Mouse (Mus musculus) stomach, postnatal 0 days (tissue): ENCODE measurements at regions not wholly inside any gene's neighbourhood (a gene's known extent, or its start where the extent isn't known, plus 50 kb on each side); places are given as distances from the start of the nearest gene placed in this dataset.

Experiments
- CTCF ChIP-seq: IDR thresholded peaks from 2 replicates; pipeline ENCODE4 v1.5.1; 2016; ENCODE audit warnings: antibody characterized with exemption, low read depth, mild to moderate bottlenecking, moderate library complexity
- EP300 ChIP-seq: optimal IDR thresholded peaks from 2 replicates; pipeline ENCODE3; 2016; ENCODE audit warnings: antibody characterized with exemption

DNA sequence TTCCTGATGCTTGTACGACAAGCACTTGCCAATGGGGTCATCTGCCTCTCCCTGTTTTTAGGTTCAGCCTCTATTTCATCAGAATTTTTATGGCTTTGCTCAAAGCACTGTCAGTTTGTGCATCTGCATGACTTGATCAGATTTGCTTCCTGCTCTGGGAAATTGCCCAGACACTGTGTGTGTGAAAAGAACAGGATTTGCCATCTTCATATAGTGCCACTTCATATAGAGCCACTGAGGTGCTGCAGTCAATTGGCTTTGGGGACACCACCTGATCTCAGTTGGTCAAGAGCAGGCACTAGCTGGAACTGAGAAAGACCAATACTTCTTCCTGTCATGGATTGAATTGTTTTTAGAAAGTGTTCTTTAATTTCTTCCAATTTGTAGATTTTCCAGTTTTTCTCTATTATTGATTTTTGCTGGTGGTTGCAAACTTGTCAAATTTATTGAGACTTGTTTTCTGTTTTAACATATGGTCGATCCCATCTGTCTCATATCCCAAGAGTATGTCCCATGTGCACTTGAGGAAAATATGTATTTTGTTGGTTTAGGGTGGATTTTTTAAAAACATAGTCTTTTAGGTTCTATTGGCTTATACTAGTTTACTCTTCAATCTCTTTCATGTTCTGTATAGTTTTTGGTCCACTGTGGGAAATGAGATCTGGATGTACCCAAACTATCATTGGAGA lies 62.8 kb upstream of the Arg1 start:
- TF ChIP-seq CTCF (no peak), EP300 (no peak)
